Mouse (Mus musculus): ENCODE data around the gene 2510039O18Rik. TPM values are rescaled to one million over a fixed set of nuclear protein-coding genes. Genes with fewer than 3 reads are reported as not detected.

Gene 2510039O18Rik
- 17.4 and 17.7 TPM in 2 replicates for polyA plus RNA-seq (2015; fragmentation: Nextera tagmentation; extraction: Ambion mirVana)

DNA sequence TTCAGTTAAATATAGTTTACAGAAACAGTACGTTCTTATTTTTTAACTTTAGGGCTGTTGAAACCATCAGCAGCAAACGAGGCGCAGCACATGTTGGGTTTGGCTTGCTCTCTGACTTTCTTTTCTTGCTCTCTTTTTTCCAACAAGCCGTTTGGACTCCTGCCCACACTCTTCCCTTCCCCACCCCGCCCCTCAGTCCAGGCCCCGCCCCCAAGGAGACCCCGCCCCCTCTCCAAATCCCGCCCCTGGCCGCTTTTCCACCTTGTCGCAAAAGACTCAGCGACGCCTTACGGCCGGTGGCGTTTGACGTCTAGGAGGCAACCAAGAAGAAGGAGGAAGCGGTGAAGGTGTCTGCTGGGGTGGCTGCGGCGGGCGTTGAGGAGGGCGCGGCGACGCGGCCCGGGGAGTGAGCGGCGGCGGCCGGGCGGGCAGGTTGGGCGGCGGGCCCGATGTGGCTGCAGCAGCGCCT, at the start of gene 2510039O18Rik:
2510039O18Rik (plus strand) TSS at position 320 of the 469 bp plus-strand sequence.
- Histone ChIP-seq H3K27me3 (replicated peaks) (no peaks in the 10 kb centered on the region), H3K9me3 (no peaks in the 10 kb centered on the region), H3K9ac (peak within 1 kb of the TSS; percentile 72), H3K36me3 (peaks cover 15% of the 10 kb centered on the region), H3K27ac (peak within 1 kb of the TSS; percentile 78), H3K4me2 (peak within 1 kb of the TSS; percentile 98), H3K4me1 (peaks cover 40% of the 10 kb centered on the region), H3K4me3 (replicated peaks) (peak within 1 kb of the TSS; percentile 92)
- WGBS: under 1% methylated on average over 31 of the region's 35 CpGs
- ATAC-seq (ENCODE audit: insufficient read depth, low FRiP score, low read depth): peak; percentile 74

DNA sequence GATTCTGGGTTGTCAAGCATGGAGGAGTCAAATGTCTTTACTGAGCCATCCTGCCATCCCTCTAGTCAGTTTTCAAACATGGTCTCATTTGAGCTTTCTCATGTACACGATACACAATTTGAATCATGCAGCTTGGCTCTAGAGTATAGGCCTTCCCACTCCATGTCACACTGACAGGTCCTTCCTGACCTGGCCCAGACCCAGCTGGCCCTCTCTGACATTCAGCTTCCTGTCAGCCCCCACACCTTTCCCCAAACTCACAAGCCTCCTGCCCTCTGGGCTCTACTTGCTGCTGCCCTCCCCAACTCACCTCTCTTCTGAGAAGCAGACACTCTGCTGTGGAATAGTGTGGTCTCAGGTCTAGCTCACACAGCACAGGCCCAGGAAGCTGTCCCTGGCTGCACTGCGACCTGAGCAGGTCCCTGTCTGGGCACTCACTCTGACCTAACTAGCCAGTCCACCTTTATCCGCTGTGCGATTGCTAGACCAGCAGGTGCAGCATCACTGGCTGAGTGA, 44.8 kb upstream of the 2510039O18Rik start:
- Histone ChIP-seq H3K27me3 (replicated peaks) (no peaks in the 10 kb centered on the region), H3K4me1 (no peaks in the 10 kb centered on the region), H3K9ac (no peak overlapping the region), H3K4me3 (replicated peaks) (no peak overlapping the region), H3K27ac (no peak overlapping the region), H3K4me2 (no peak overlapping the region), H3K36me3 (peaks cover 47% of the 10 kb centered on the region; the same call in 1 of the 2 replicates), H3K9me3 (no peaks in the 10 kb centered on the region)
- WGBS: 87% methylated on average over 4 of the region's 4 CpGs
- no peak for ATAC-seq (ENCODE audit: insufficient read depth, low FRiP score, low read depth)

DNA sequence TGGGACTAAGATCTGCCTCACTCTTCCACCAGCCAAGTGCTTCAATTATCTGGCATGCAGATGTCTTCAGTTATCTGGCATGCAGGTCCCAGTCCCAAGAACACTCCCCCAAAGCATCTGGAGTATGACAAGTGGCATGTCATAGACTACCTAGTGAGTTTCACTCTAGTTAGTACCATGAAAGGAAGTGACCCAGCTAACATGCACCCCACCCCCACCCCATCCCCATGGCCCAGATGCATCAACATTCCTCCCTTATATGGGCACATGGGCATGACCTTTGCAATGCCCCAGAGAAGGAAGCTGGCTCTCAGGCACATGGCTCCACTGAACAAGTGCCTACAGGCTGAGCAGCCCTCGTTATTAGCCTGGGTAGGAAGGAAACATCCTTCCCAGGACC, 44.3 kb upstream of the 2510039O18Rik start:
- peaks cover 45% of the 10 kb centered on the region; the same call in 1 of the 2 replicates for H3K36me3 ChIP-seq
- no peak overlapping the region for H3K4me2 ChIP-seq
- H3K27me3 ChIP-seq (replicated peaks): no peaks in the 10 kb centered on the region
- no peak overlapping the region for H3K4me3 ChIP-seq (replicated peaks)
- H3K27ac ChIP-seq: no peak overlapping the region
- no peak overlapping the region for H3K9ac ChIP-seq
- no peak for ATAC-seq (ENCODE audit: insufficient read depth, low FRiP score, low read depth)
- no peaks in the 10 kb centered on the region for H3K9me3 ChIP-seq
- no peaks in the 10 kb centered on the region for H3K4me1 ChIP-seq
- 44% methylated on average over 1 of the region's 1 CpGs for WGBS

DNA sequence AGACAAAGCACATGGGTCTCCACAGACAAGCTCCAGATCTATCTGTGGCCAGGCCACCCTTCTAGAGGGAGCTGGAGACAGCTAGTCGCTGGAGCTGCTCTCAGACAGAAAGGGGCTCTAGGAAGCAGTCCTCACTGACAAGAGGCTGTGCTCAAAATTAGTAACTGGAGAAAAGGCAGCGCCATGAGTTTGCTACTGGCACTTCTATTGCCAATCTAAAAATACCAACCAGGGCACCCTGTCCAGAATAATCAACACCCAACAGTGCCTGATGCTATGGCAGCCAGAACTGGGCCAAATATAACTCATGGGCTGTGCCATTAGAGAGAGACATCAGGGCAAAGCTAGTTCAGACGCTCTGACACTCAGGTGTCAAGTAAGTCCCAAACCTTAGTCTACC, 43.3 kb upstream of the 2510039O18Rik start:
- ATAC-seq (ENCODE audit: insufficient read depth, low FRiP score, low read depth): no peak
- Histone ChIP-seq H3K27ac (no peak overlapping the region), H3K9ac (no peak overlapping the region), H3K9me3 (no peaks in the 10 kb centered on the region), H3K36me3 (peaks cover 45% of the 10 kb centered on the region; the same call in 1 of the 2 replicates), H3K4me2 (no peak overlapping the region), H3K27me3 (replicated peaks) (no peaks in the 10 kb centered on the region), H3K4me1 (no peaks in the 10 kb centered on the region), H3K4me3 (replicated peaks) (no peak overlapping the region)
- 84% methylated on average over 3 of the region's 3 CpGs for WGBS

DNA sequence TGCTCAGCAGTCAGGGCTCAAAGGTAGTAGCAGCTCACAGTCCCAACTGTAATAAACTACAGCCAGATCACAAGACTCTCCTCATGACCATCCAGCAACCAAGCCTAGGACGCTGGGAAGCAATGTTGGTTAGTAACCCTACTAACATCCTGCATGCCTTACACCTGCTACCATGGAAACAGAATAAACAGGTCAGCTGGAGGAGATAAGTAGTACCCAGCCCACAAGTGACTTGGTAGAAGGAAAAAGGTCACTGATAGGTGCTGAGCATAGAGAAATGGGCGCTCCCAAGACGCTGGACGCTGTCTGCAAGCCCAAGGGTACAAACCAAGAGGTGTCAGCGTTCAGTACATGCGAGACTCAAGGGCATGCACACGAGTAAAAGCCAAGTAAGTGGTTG, 40.2 kb upstream of the 2510039O18Rik start:
- H3K4me3 ChIP-seq (replicated peaks): no peak overlapping the region
- 78% methylated on average over 7 of the region's 7 CpGs for WGBS
- H3K4me2 ChIP-seq: no peak overlapping the region
- no peaks in the 10 kb centered on the region for H3K27me3 ChIP-seq (replicated peaks)
- no peak for ATAC-seq (ENCODE audit: insufficient read depth, low FRiP score, low read depth)
- peaks cover 16% of the 10 kb centered on the region for H3K4me1 ChIP-seq
- H3K9ac ChIP-seq: no peak overlapping the region
- peaks cover 38% of the 10 kb centered on the region; the same call in 1 of the 2 replicates for H3K36me3 ChIP-seq
- no peaks in the 10 kb centered on the region for H3K9me3 ChIP-seq
- no peak overlapping the region for H3K27ac ChIP-seq

DNA sequence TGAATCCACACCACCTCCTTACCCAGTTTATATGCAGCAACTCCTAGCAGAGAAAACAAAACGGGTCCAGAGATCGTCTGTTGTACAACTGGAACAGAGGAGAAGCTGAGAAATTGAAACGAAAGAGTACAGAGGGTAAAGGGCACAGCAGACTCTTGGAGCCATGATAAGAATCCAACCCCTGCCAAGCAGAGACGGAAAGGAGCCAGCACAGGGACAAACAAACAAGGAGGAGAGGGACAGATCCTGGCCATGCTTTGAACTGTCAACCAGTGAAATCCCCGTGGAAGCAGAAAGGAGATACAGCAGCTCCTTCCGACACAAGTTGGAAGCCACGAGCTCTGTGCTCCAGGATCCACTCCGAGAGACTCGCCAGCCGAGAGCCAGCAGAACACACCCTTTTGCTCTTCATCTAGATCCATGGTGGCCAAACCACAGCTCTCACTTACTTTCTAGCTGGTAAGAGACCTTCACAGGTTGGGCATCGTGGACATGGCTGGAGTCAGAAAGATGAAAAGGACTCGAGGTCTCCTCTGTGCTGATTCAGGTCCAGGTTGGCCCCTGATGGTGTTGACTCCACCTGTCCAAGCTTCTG, 37.7 kb upstream of the 2510039O18Rik start:
- Histone ChIP-seq H3K36me3 (peaks cover 18% of the 10 kb centered on the region; the same call in 1 of the 2 replicates), H3K27me3 (replicated peaks) (no peaks in the 10 kb centered on the region), H3K9ac (no peak overlapping the region), H3K4me3 (replicated peaks) (no peak overlapping the region), H3K9me3 (no peaks in the 10 kb centered on the region), H3K4me1 (peaks cover 16% of the 10 kb centered on the region), H3K27ac (no peak overlapping the region), H3K4me2 (no peak overlapping the region)
- 89% methylated on average over 12 of the region's 12 CpGs for WGBS
- ATAC-seq (ENCODE audit: insufficient read depth, low FRiP score, low read depth): no peak

DNA sequence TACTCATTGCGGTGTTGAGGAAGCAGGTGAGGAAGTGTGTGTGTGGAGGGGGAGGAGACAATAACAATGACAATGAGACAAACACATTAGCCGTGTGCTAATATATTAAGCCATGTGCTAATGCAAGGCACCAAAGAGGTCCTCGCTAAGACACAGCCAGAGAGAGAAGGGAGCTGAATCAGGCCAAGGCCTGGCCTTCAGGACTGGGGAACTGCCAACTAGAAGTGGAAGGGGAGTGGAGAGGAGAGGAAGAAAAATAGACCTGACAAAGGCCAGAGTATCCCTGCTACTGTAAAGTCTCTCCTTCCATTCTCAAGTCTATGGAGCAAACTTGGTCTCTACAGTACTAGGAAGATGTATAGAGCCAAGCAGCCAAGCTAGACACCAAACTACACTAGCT, 37.1 kb upstream of the 2510039O18Rik start:
- no peak overlapping the region for H3K27ac ChIP-seq
- 62% methylated on average over 3 of the region's 3 CpGs for WGBS

DNA sequence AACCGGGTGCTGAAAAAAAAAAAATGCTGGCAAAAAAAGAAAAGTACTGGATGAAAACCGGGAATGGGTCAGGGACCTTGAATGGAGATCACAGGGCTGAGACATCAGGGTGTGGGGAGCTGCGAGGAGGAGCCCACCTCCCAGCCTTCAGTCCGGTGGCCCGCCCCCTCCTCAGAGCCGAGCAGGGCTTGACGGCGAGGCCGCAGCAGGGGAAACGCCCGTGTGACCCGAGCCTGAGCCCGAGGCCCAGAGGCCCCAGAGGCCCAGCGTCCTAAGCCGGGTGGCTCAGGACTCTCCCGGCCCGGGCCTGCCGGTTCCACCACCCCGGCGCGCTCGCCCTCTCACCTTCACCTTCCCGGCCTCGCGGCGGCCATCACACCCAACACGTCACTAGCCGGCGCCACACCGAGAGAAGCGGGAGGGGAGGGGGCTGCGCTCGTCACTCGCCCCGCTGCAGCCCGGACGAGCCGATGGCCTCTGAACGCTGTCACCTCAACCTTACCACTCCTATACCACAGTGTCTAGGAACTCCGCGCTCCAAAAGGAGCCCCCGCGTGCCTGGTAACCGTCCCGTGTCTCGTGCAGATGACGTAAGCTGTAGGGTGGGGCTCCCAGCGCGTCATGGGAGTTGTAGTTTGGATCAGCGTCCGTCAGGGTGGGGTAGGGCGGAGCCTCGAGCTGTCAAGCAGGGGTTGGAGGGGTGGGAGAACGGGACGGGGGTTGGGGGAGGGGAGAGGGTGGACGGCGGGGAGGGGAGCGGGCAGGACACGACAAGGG, 36.2 kb upstream of the 2510039O18Rik start, which contains the start of gene Mfn2:
Mfn2 (minus strand) TSS at position 392 of the 777 bp plus-strand sequence.
- Histone ChIP-seq H3K27ac (peak within 1 kb of the TSS; percentile 80), H3K9ac (peak within 1 kb of the TSS; percentile 90), H3K27me3 (replicated peaks) (no peaks in the 10 kb centered on the region), H3K36me3 (0 out of 2 replicates have a peak, but pooled peaks cover 7% of the 10 kb centered on the region), H3K4me3 (replicated peaks) (peak within 1 kb of the TSS; percentile 98), H3K4me2 (peak within 1 kb of the TSS; percentile 76), H3K4me1 (peaks cover 16% of the 10 kb centered on the region), H3K9me3 (no peaks in the 10 kb centered on the region)
- ATAC-seq (ENCODE audit: insufficient read depth, low FRiP score, low read depth): peak; percentile 93
- under 1% methylated on average over 53 of the region's 59 CpGs for WGBS

More for the DNA sequence above, 37.1 kb upstream of the 2510039O18Rik start:
- Histone ChIP-seq H3K4me1 (peaks cover 16% of the 10 kb centered on the region), H3K9me3 (no peaks in the 10 kb centered on the region), H3K4me2 (peak overlapping the region; percentile 67), H3K27me3 (replicated peaks) (no peaks in the 10 kb centered on the region), H3K9ac (peak overlapping the region; percentile 90), H3K36me3 (0 out of 2 replicates have a peak, but pooled peaks cover 12% of the 10 kb centered on the region), H3K4me3 (replicated peaks) (peak overlapping the region; percentile 98)
- ATAC-seq (ENCODE audit: insufficient read depth, low FRiP score, low read depth): no peak

DNA sequence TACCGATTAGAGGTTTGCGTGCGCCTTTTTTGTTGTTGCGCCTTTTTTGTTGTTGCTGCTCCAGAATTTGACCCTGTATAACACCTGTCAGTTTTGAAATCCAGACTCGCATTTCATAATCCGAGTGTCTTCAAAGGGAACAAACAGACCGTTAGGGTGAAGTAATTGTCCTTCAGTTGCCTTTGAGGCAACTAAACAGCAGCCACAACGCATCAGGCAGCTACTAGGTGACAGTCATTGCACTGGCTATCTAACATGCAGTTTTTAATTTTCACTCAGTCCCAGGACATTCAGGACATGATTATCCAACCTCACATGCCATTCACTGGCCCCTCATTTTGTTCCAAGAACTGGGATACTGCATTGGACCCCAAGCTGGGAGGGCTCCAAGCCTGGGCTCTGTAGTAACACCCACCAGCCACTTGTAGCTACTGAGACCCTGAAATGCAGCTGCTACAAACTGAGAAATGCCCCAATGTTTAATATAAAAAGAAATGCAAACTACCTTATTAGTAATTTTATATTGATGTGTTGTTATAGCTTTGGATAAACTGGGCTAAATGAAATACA, 35.5 kb upstream of the 2510039O18Rik start:
- whole genome bisulfite sequencing: 2% methylated on average over 8 of the region's 8 CpGs
- H3K4me1 ChIP-seq: peaks cover 16% of the 10 kb centered on the region
- peak overlapping the region; percentile 76 for H3K4me2 ChIP-seq
- peak overlapping the region; percentile 98 for H3K4me3 ChIP-seq (replicated peaks)
- H3K9me3 ChIP-seq: no peaks in the 10 kb centered on the region
- 0 out of 2 replicates have a peak, but pooled peaks cover 7% of the 10 kb centered on the region for H3K36me3 ChIP-seq
- no peak overlapping the region for H3K9ac ChIP-seq
- H3K27me3 ChIP-seq (replicated peaks): no peaks in the 10 kb centered on the region
- no peak overlapping the region for H3K27ac ChIP-seq
- no peak; the same call in 1 of the 2 replicates for ATAC-seq (ENCODE audit: insufficient read depth, low FRiP score, low read depth)

DNA sequence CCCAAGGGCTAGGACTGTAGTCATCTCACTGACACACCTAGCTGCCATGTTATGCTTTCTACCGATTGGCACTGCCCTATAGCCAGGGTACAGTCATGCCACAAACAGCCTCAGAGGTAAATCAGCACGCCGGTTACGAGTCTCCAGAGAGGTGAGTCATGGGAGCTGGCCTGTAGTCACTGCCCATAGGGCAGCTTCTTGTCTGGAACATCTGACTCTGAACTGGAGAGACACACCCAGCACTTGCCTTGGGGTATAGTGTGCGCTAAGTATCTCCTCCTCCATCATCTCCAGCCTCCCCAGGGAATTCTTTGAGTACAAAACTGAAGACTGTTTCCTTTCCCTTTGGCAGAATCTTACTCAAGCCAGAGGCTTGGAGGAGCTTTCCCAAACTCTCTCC, 34.5 kb upstream of the 2510039O18Rik start:
- H3K9me3 ChIP-seq: no peaks in the 10 kb centered on the region
- no peak overlapping the region for H3K4me2 ChIP-seq
- H3K9ac ChIP-seq: no peak overlapping the region
- H3K4me3 ChIP-seq (replicated peaks): no peak overlapping the region
- no peak for ATAC-seq (ENCODE audit: insufficient read depth, low FRiP score, low read depth)
- H3K27me3 ChIP-seq (replicated peaks): no peaks in the 10 kb centered on the region
- H3K4me1 ChIP-seq: peaks cover 16% of the 10 kb centered on the region
- no peak overlapping the region for H3K27ac ChIP-seq
- WGBS: 80% methylated on average over 5 of the region's 5 CpGs
- no peaks in the 10 kb centered on the region for H3K36me3 ChIP-seq

DNA sequence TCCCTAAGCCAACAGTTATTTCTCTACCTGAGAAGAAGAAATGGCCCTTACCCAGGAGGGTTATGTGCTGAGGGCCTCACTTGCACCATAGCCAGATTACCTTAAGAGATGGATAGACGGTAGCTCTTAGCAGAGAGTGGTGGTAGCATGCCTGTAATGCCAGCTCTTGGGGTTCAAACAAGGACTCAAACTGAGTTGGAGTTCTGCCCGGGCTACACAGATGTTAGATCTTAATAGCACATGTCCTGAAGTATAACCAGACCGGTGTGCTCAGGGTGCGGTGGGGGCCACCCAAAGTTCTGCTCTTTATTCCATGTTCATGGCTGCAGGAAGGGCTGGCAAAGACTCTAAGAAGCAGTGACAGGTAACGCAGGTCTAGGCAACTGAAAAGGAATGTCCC, 31.2 kb upstream of the 2510039O18Rik start:
- H3K36me3 ChIP-seq: 0 out of 2 replicates have a peak, but pooled peaks cover 3% of the 10 kb centered on the region
- ATAC-seq (ENCODE audit: insufficient read depth, low FRiP score, low read depth): no peak
- no peak overlapping the region for H3K27ac ChIP-seq
- WGBS: 86% methylated on average over 5 of the region's 5 CpGs
- H3K9ac ChIP-seq: no peak overlapping the region
- no peak overlapping the region for H3K4me2 ChIP-seq
- peaks cover 3% of the 10 kb centered on the region; the same call in 1 of the 2 replicates for H3K4me1 ChIP-seq
- H3K27me3 ChIP-seq (replicated peaks): no peaks in the 10 kb centered on the region
- no peak overlapping the region for H3K4me3 ChIP-seq (replicated peaks)
- no peaks in the 10 kb centered on the region for H3K9me3 ChIP-seq
